Mouse (Mus musculus) ES-E14 (cell line): ENCODE data around the gene Crybg3.

Experiments used
- HCFC1 ChIP-seq: IDR thresholded peaks from 2 replicates; pipeline ENCODE4 v1.6.1; 2012; ENCODE audit warnings: low read length, inconsistent platforms, borderline replicate concordance; ENCODE audit not compliant: insufficient read depth
- MAFK ChIP-seq: IDR thresholded peaks from 2 replicates; pipeline ENCODE4 v1.6.1; 2014; ENCODE audit warnings: mild to moderate bottlenecking, low read depth, low read length, inconsistent platforms; ENCODE audit not compliant: insufficient read depth
- ZNF384 ChIP-seq: IDR thresholded peaks from 2 replicates; pipeline ENCODE4 v1.6.1; 2012; ENCODE audit warnings: low read depth, low read length, inconsistent platforms

GRCm38 (mm10) chr16:59551507-59551906 is 49.3 kb downstream of the Crybg3 start:
- no peak for TF ChIP-seq MAFK
- no peak for TF ChIP-seq HCFC1
- no peak for TF ChIP-seq ZNF384
